Mouse (Mus musculus) midbrain, embryonic 13.5 days (tissue): ENCODE results near the gene Ppp1r14c. TPM values are rescaled to one million over a fixed set of nuclear protein-coding genes. Genes with fewer than 3 reads are reported as not detected.
A peak's percentile ranks its signal among the peaks of the same experiment; 100 is the strongest.

ENCODE experiments used
- ATAC-seq: fragments of 200-750 bp; cut with Nextera tagmentation; 2 replicates; pipeline ENCODE4 v1.8.0; 2017; ENCODE audit warnings: mild to moderate bottlenecking, moderate TSS enrichment, moderate library complexity
- H3K27ac ChIP-seq: fragments of 300-500 bp; sonication (generic); 2 replicates; pipeline ENCODE4 v1.5.1; 2015; ENCODE audit warnings: inconsistent platforms, mild to moderate bottlenecking, moderate library complexity
- H3K27me3 ChIP-seq: fragments of 300-500 bp; sonication (generic); 2 replicates; pipeline ENCODE4 v1.6.1; 2015; ENCODE audit warnings: mild to moderate bottlenecking, inconsistent platforms
- H3K36me3 ChIP-seq: fragments of 300-500 bp; sonication (generic); 2 replicates; pipeline ENCODE4 v1.6.1; 2015; ENCODE audit warnings: mild to moderate bottlenecking, inconsistent platforms
- H3K4me1 ChIP-seq: fragments of 300-500 bp; sonication (generic); replicated peaks from 2 replicates; pipeline ENCODE4 v1.6.1; 2015; ENCODE audit warnings: inconsistent platforms
- H3K4me2 ChIP-seq: fragments of 300-500 bp; sonication (generic); replicated peaks from 2 replicates; pipeline ENCODE4 v1.6.1; 2015; ENCODE audit warnings: moderate library complexity, mild to moderate bottlenecking, inconsistent platforms
- H3K4me3 ChIP-seq: fragments of 300-500 bp; sonication (generic); replicated peaks from 2 replicates; pipeline ENCODE4 v1.5.1; 2015; ENCODE audit warnings: mild to moderate bottlenecking, inconsistent platforms
- H3K9ac ChIP-seq: fragments of 300-500 bp; sonication (generic); replicated peaks from 2 replicates; pipeline ENCODE4 v1.6.1; 2015; ENCODE audit warnings: mild to moderate bottlenecking, inconsistent platforms
- H3K9me3 ChIP-seq: fragments of 300-500 bp; sonication (generic); 2 replicates; pipeline ENCODE4 v1.6.1; 2016; ENCODE audit warnings: mild to moderate bottlenecking, inconsistent platforms
- WGBS: fragments of 180-500 bp; shearing (Covaris S2); methylation state at CpG from one replicate; pipeline ENCODE4 v1.1.7; 2015; 5-methylcytosine and 5-hydroxymethylcytosine counted together
- polyA plus RNA-seq: library from polyadenylated mRNA; unstranded; fragments of >200 nt; fragmentation: Nextera tagmentation; extraction: Ambion mirVana; gene quantifications from 2 replicates; pipeline ENCODE4 v1.2.1, GENCODE M21; 2015

Gene Ppp1r14c
- 18.2 and 22.3 TPM in 2 replicates for polyA plus RNA-seq

GRCm38 (mm10) chr10:3366036-3366869 lies at the start of gene Ppp1r14c:
TSS of gene Ppp1r14c (plus strand) at chr10:3366057.
- H3K9me3 ChIP-seq = no peaks in the 10 kb centered on the region
- peaks cover 7% of the 10 kb centered on the region; the same call in 1 of the 2 replicates for H3K27me3 ChIP-seq
- peak within 1 kb of the TSS; percentile 66 for H3K4me3 ChIP-seq
- H3K4me1 ChIP-seq = peaks cover 15% of the 10 kb centered on the region
- under 1% methylated on average over 74 of the region's 74 CpGs for WGBS
- H3K4me2 ChIP-seq = peak within 1 kb of the TSS; percentile 93
- ATAC-seq = peak; percentile 92
- H3K9ac ChIP-seq = peak within 1 kb of the TSS; percentile 78
- H3K27ac ChIP-seq = peak within 1 kb of the TSS; percentile 52
- no peaks in the 10 kb centered on the region for H3K36me3 ChIP-seq

DNA sequence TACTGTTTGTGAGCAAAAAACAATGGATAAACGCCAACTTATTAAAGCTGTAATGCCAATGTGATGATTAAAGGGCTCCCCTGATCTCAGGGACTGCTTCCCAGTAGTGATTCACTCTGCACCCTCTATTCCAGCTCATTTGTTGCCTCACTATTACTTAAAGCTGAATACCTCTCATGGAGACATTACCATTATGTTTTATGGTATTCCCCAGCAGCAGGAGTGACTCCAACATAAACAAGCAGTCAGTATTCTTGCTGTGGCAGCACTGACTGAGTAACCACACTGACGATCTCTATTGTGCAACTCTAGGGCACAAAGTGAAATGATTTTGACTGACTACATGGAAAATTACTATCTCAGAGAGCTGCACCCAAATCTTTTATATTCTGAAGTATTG lies 44.5 kb upstream of the Ppp1r14c start:
- Histone ChIP-seq H3K4me1 (no peaks in the 10 kb centered on the region), H3K9ac (no peak overlapping the region), H3K36me3 (no peaks in the 10 kb centered on the region), H3K9me3 (0 out of 2 replicates have a peak, but pooled peaks cover 3% of the 10 kb centered on the region), H3K4me3 (no peak overlapping the region), H3K27me3 (no peaks in the 10 kb centered on the region), H3K27ac (no peak overlapping the region), H3K4me2 (no peak overlapping the region)
- no peak for ATAC-seq
- 88% methylated on average over 2 of the region's 2 CpGs for WGBS

- Histone ChIP-seq H3K4me2 (no peak overlapping the region), H3K4me1 (no peaks in the 10 kb centered on the region), H3K9ac (no peak overlapping the region), H3K27ac (no peak overlapping the region), H3K36me3 (no peaks in the 10 kb centered on the region), H3K27me3 (no peaks in the 10 kb centered on the region), H3K9me3 (0 out of 2 replicates have a peak, but pooled peaks cover 3% of the 10 kb centered on the region), H3K4me3 (no peak overlapping the region)
- no peak for ATAC-seq
- 92% methylated on average over 1 of the region's 1 CpGs for WGBS
Observed at GRCm38 (mm10) chr10:3325447-3325846, 40.4 kb upstream of the Ppp1r14c start.

DNA sequence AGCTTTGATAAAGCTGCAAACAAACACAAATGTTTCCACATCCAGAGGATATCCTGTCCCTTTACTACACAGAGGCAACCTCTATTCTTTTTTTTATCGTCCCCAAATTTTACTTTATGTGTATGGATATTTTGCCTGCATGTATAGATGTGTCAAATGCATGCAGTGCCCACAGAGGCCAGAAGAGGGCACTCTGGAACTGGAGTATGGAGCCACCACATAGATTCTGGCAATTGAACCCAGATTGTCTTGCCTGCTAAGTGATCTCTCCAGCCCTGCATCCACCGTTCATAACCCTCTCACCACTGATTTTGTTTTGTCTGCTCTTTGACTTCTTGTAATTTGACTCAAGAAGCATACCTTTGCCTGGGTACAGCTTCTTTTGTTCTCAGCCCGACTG lies 33.0 kb upstream of the Ppp1r14c start:
- H3K4me3 ChIP-seq = no peak overlapping the region
- no peak overlapping the region for H3K9ac ChIP-seq
- H3K4me1 ChIP-seq = no peaks in the 10 kb centered on the region
- no peaks in the 10 kb centered on the region for H3K9me3 ChIP-seq
- no peak overlapping the region for H3K4me2 ChIP-seq
- H3K27me3 ChIP-seq = no peaks in the 10 kb centered on the region
- 37% methylated on average over 3 of the region's 3 CpGs for WGBS
- peak; percentile 85 for ATAC-seq
- no peaks in the 10 kb centered on the region for H3K36me3 ChIP-seq
- H3K27ac ChIP-seq = no peak overlapping the region

DNA sequence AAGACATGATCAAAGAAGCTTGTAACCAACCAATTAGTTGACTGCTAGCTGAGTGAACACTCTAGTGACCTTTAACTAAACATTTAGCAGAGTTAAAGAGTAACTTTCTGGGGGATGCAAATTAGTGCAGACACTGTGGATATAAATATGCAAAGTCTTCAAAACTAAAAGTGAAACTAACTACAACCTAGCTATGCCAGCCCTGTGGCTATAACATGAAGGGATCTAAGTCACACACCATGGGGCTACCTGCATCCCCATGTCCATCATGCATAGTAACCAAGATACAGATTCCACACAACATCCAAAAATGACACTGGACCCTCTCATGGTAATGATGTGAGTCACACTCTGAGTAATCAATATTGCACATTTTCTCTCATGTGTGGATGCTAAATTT lies 31.3 kb upstream of the Ppp1r14c start:
- no peaks in the 10 kb centered on the region for H3K9me3 ChIP-seq
- H3K4me3 ChIP-seq = no peak overlapping the region
- H3K36me3 ChIP-seq = no peaks in the 10 kb centered on the region
- H3K27me3 ChIP-seq = no peaks in the 10 kb centered on the region
- no peak overlapping the region for H3K9ac ChIP-seq
- H3K4me2 ChIP-seq = no peak overlapping the region
- ATAC-seq = no peak
- no peaks in the 10 kb centered on the region for H3K4me1 ChIP-seq
- no peak overlapping the region for H3K27ac ChIP-seq

DNA sequence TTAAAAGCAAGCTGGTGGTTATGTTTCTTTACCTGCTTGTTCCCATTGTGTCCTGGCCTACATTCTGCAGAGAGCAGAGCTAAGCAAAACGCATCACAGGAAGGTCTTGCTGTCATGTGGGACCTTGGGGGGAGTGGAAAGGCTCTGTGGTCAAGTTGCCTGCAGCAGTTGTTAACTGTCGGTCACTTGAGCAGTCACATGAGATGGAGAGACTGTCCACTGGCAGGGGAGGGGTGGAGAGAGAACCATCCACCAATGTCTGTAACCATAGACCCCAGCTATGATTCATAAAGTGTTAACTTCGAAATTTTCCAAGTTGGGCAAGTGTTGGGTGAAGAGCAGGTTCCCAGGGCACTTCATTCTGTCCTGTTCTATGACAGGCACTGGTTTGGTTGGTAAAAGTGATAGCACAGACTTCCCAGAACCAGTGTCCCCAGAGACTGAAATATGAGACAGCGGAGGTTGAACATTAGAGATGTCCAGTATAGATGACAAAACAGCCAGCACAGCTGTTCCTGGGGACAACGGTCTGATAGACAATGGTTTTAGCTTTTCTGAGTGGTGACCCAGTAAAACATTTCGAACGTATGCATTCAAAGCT lies 29.0 kb upstream of the Ppp1r14c start:
- no peaks in the 10 kb centered on the region for H3K36me3 ChIP-seq
- no peak overlapping the region for H3K4me2 ChIP-seq
- no peaks in the 10 kb centered on the region for H3K4me1 ChIP-seq
- no peaks in the 10 kb centered on the region for H3K27me3 ChIP-seq
- no peak overlapping the region for H3K9ac ChIP-seq
- no peak overlapping the region for H3K4me3 ChIP-seq
- no peaks in the 10 kb centered on the region for H3K9me3 ChIP-seq
- no peak for ATAC-seq
- no peak overlapping the region for H3K27ac ChIP-seq
- WGBS = 83% methylated on average over 7 of the region's 7 CpGs

DNA sequence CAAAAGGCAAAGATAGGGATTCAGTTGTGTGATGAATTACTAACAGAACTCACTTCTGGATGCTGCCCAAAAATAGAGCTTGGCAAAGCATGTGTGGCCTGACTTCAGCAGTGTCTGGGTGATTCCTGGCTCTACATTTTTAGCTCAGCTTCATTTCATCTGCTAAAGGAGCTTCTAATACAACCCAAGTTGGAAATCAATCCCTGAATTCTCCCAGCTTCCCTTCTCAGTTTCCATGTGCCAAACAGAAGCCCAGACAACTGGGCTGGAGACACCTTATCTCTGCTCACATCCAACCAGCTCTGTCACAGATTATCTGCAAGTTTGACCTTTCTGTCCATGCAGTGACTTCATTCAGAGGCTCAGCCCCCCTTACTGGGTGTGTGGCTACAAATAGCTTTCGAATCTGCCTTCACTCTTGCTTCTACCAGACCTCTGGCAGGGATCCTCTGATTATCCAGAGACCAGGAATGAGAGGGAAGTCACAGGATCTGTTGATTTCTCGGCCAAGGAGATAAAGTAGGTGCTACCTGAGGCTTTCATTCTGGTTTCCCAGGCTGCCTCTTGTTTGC lies 28.4 kb upstream of the Ppp1r14c start:
- no peak overlapping the region for H3K4me3 ChIP-seq
- no peak overlapping the region for H3K4me2 ChIP-seq
- H3K9ac ChIP-seq = no peak overlapping the region
- no peak for ATAC-seq
- no peaks in the 10 kb centered on the region for H3K9me3 ChIP-seq
- no peaks in the 10 kb centered on the region for H3K27me3 ChIP-seq
- no peaks in the 10 kb centered on the region for H3K36me3 ChIP-seq
- H3K27ac ChIP-seq = no peak overlapping the region
- no peaks in the 10 kb centered on the region for H3K4me1 ChIP-seq
- 67% methylated on average over 2 of the region's 2 CpGs for WGBS

- 59% methylated on average over 5 of the region's 5 CpGs for WGBS
- Histone ChIP-seq H3K36me3 (no peaks in the 10 kb centered on the region), H3K27me3 (no peaks in the 10 kb centered on the region), H3K9ac (no peak overlapping the region), H3K27ac (no peak overlapping the region), H3K4me1 (no peaks in the 10 kb centered on the region), H3K9me3 (no peaks in the 10 kb centered on the region), H3K4me3 (no peak overlapping the region), H3K4me2 (no peak overlapping the region)
- no peak for ATAC-seq
Observed at GRCm38 (mm10) chr10:3345706-3346105, 20.2 kb upstream of the Ppp1r14c start.

DNA sequence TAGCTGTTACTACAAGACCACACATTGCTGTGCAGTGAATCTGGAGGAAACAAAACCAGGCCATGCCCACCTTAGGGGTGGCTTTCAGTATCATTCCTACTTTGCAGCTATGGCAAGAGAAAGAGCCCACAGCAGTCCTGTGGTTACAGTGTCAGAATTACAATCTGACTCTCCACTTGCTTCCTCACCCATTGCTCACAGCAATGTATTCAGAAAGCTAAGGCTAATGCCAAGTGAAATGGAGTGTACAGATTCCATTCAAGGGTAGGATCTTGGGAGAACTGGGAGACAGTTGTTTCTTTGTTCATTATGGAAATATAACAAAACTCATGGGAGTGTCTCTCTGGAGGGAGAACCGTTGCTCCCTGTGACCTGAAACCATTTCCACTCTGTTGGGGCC lies 6.3 kb upstream of the Ppp1r14c start:
- 44% methylated on average over 1 of the region's 1 CpGs for WGBS
- H3K9ac ChIP-seq = no peak overlapping the region
- H3K27me3 ChIP-seq = no peaks in the 10 kb centered on the region
- no peak for ATAC-seq
- no peaks in the 10 kb centered on the region for H3K9me3 ChIP-seq
- H3K4me3 ChIP-seq = no peak overlapping the region
- H3K4me1 ChIP-seq = no peaks in the 10 kb centered on the region
- H3K4me2 ChIP-seq = no peak overlapping the region
- H3K36me3 ChIP-seq = no peaks in the 10 kb centered on the region
- H3K27ac ChIP-seq = no peak overlapping the region

GRCm38 (mm10) chr10:3365671-3366035 lies 204 bp upstream of the Ppp1r14c start:
- Histone ChIP-seq H3K27me3 (peaks cover 7% of the 10 kb centered on the region; the same call in 1 of the 2 replicates), H3K9me3 (no peaks in the 10 kb centered on the region), H3K36me3 (no peaks in the 10 kb centered on the region), H3K27ac (peak overlapping the region; percentile 52; the same call in 1 of the 2 replicates), H3K4me1 (peaks cover 15% of the 10 kb centered on the region), H3K9ac (peak overlapping the region; percentile 78; the same call in 1 of the 2 replicates), H3K4me2 (peak overlapping the region; percentile 93), H3K4me3 (peak overlapping the region; percentile 66)
- 14% methylated on average over 5 of the region's 5 CpGs for WGBS
- ATAC-seq = no peak

- Histone ChIP-seq H3K27ac (peak overlapping the region; percentile 52), H3K4me2 (peak overlapping the region; percentile 93), H3K27me3 (peaks cover 7% of the 10 kb centered on the region; the same call in 1 of the 2 replicates), H3K9ac (peak overlapping the region; percentile 78), H3K9me3 (no peaks in the 10 kb centered on the region), H3K4me3 (peak overlapping the region; percentile 66), H3K36me3 (no peaks in the 10 kb centered on the region), H3K4me1 (peaks cover 15% of the 10 kb centered on the region)
- ATAC-seq = peak; percentile 66
- WGBS = under 1% methylated on average over 26 of the region's 26 CpGs
Observed at GRCm38 (mm10) chr10:3366870-3367431, 1.1 kb downstream of the Ppp1r14c start.

DNA sequence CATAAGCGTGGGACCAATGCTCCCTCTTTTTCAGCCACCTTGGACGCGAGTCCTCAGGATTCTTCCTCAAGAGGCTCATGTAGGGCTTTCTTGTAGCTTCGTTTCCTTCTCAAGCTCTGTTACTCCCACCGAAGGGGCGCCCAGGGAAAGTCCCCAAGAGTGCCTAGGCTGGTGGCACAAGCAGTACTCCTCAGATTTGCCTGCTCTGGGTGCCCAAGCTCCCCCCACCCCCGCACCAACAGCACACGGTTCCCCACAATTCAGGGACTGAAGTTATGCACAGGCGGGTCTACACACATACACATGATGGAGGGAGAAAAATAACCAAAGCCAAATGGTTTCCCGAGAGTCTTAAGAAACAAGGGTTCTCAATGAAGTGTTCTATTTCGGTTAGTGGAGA lies 1.6 kb downstream of the Ppp1r14c start:
- no peaks in the 10 kb centered on the region for H3K36me3 ChIP-seq
- ATAC-seq = peak; percentile 10; the same call in 1 of the 2 replicates
- H3K4me1 ChIP-seq = peaks cover 15% of the 10 kb centered on the region
- no peaks in the 10 kb centered on the region for H3K9me3 ChIP-seq
- H3K27ac ChIP-seq = no peak overlapping the region
- H3K27me3 ChIP-seq = peaks cover 7% of the 10 kb centered on the region; the same call in 1 of the 2 replicates
- H3K4me2 ChIP-seq = peak overlapping the region; percentile 93
- 33% methylated on average over 11 of the region's 11 CpGs for WGBS
- H3K4me3 ChIP-seq = peak overlapping the region; percentile 66
- peak overlapping the region; percentile 78 for H3K9ac ChIP-seq
